Mouse (Mus musculus) embryonic fibroblast, embryonic 13.5 days (primary cell): ENCODE measurements around the gene Cgn.

ENCODE experiments used
- CTCF ChIP-seq: IDR thresholded peaks from 2 replicates; pipeline ENCODE4 v1.5.1; 2011; ENCODE audit warnings: mild to moderate bottlenecking, control low read depth, low read length, moderate library complexity, borderline replicate concordance; ENCODE audit not compliant: insufficient read depth
- POLR2A ChIP-seq: IDR thresholded peaks from 2 replicates; pipeline ENCODE4 v1.6.1; 2011; ENCODE audit warnings: low read depth, mild to moderate bottlenecking, control low read depth, low read length, moderate library complexity

- TF ChIP-seq CTCF (no peak), POLR2A (no peak)
These were observed 9.9 kb upstream of the Cgn start for GRCm38 (mm10) chr3:94796181-94796580.
